Mouse (Mus musculus) stomach, postnatal 0 days (tissue): ENCODE data around the gene Ghrhr. TPM values are rescaled to one million over a fixed set of nuclear protein-coding genes. Genes with fewer than 3 reads are reported as not detected.
A peak's percentile ranks its signal among the peaks of the same experiment; 100 is the strongest.

ENCODE experiments used
- ATAC-seq: fragments of 200-750 bp; cut with Nextera tagmentation; 2 replicates; pipeline ENCODE4 v1.8.0; 2017; ENCODE audit not compliant: low FRiP score, low TSS enrichment
- DNase-seq: peaks from one replicate; pipeline ENCODE4 v3.0.0-alpha.2; 2016; ENCODE audit warnings: low spot score
- H3K27ac ChIP-seq: fragments of 300-500 bp; sonication (generic); replicated peaks from 2 replicates; pipeline ENCODE4 v1.5.1; 2014; ENCODE audit warnings: mild to moderate bottlenecking, control low read depth
- H3K27me3 ChIP-seq: fragments of 300-500 bp; sonication (generic); 2 replicates; pipeline ENCODE4 v1.6.1; 2014; ENCODE audit warnings: low read length; ENCODE audit not compliant: control insufficient read depth, insufficient read depth
- H3K36me3 ChIP-seq: fragments of 300-500 bp; sonication (generic); 2 replicates; pipeline ENCODE4 v1.6.1; 2014; ENCODE audit warnings: low read length, mixed read lengths; ENCODE audit not compliant: control insufficient read depth, insufficient read depth
- H3K4me1 ChIP-seq: fragments of 300-500 bp; sonication (generic); replicated peaks from 2 replicates; pipeline ENCODE4 v1.6.1; 2014; ENCODE audit warnings: antibody characterized with exemption; ENCODE audit not compliant: control insufficient read depth, insufficient read depth
- H3K4me2 ChIP-seq: fragments of 300-500 bp; sonication (generic); replicated peaks from 2 replicates; pipeline ENCODE4 v1.6.1; 2014; ENCODE audit warnings: low read depth, mild to moderate bottlenecking, control low read depth, moderate library complexity
- H3K4me3 ChIP-seq: fragments of 300-500 bp; sonication (generic); 2 replicates; pipeline ENCODE4 v1.5.1; 2014; ENCODE audit warnings: low read depth, low read length, control low read depth
- H3K9ac ChIP-seq: fragments of 300-500 bp; sonication (generic); 2 replicates; pipeline ENCODE4 v1.6.1; 2014; ENCODE audit warnings: mild to moderate bottlenecking, low read length, control low read depth, mixed read lengths
- H3K9me3 ChIP-seq: fragments of 300-500 bp; sonication (generic); 2 replicates; pipeline ENCODE4 v1.6.1; 2016; ENCODE audit warnings: low read length; ENCODE audit not compliant: control insufficient read depth
- CTCF ChIP-seq: IDR thresholded peaks from 2 replicates; pipeline ENCODE4 v1.5.1; 2016; ENCODE audit warnings: antibody characterized with exemption, low read depth, mild to moderate bottlenecking, moderate library complexity
- EP300 ChIP-seq: optimal IDR thresholded peaks from 2 replicates; pipeline ENCODE3; 2016; ENCODE audit warnings: antibody characterized with exemption
- WGBS: fragments of 180-500 bp; shearing (Covaris S2); extraction: QIAGEN DNeasy Blood & Tissue Kit; methylation state at CpG from one replicate; pipeline ENCODE4 v1.1.7; 2014; 5-methylcytosine and 5-hydroxymethylcytosine counted together
- polyA plus RNA-seq: library from polyadenylated mRNA; unstranded; fragments of >200 nt; fragmentation: Nextera tagmentation; extraction: Ambion mirVana; gene quantifications from 2 replicates; pipeline ENCODE4 v1.2.1, GENCODE M21; 2015

The Ghrhr gene
- polyA plus RNA-seq, 1 experiment from 2014 or later, result not detected

GRCm38 (mm10) chr6:55332773-55333109, 43.4 kb upstream of the Ghrhr start:
- H3K9ac ChIP-seq, result no peak overlapping the region
- ATAC-seq, result no peak
- peak overlapping the region; percentile 30; the same call in 1 of the 2 replicates for H3K27ac ChIP-seq
- H3K4me2 ChIP-seq, result no peak overlapping the region
- no peak overlapping the region for H3K4me3 ChIP-seq
- WGBS, result 44% methylated on average over 6 of the region's 6 CpGs
- H3K36me3 ChIP-seq, result no peaks in the 10 kb centered on the region
- 0 out of 2 replicates have a peak, but pooled peaks cover 6% of the 10 kb centered on the region for H3K4me1 ChIP-seq
- H3K9me3 ChIP-seq, result no peaks in the 10 kb centered on the region
- DNase-seq, result no peak
- no peak for TF ChIP-seq EP300
- no peak for TF ChIP-seq CTCF
- no peaks in the 10 kb centered on the region for H3K27me3 ChIP-seq

- H3K4me1 ChIP-seq, result peaks cover 6% of the 10 kb centered on the region; the same call in 1 of the 2 replicates
- H3K9ac ChIP-seq, result no peak within 1 kb of the TSS; the same call in 1 of the 2 replicates
- 0 out of 2 replicates have a peak, but pooled peaks have one; percentile 5 for TF ChIP-seq CTCF
- TF ChIP-seq EP300, result no peak
- H3K4me3 ChIP-seq, result peak within 1 kb of the TSS; percentile 17; the same call in 1 of the 2 replicates
- H3K9me3 ChIP-seq, result no peaks in the 10 kb centered on the region
- H3K4me2 ChIP-seq, result peak within 1 kb of the TSS; percentile 27
- WGBS, result 5% methylated on average over 12 of the region's 12 CpGs
- H3K36me3 ChIP-seq, result no peaks in the 10 kb centered on the region
- DNase-seq (peak; percentile 73), ATAC-seq (peak; percentile 81)
- no peaks in the 10 kb centered on the region for H3K27me3 ChIP-seq
- 0 out of 2 replicates have a peak within 1 kb of the TSS, but pooled peaks have one; percentile 18 for H3K27ac ChIP-seq
Observed at GRCm38 (mm10) chr6:55335989-55336514, 40.0 kb upstream of the Ghrhr start, which contains the start of gene Aqp1. Aqp1 (plus strand) TSS chr6:55336432.

- peak overlapping the region; percentile 17; the same call in 1 of the 2 replicates for H3K4me3 ChIP-seq
- no peak for TF ChIP-seq EP300
- TF ChIP-seq CTCF, result no peak
- no peak overlapping the region for H3K9ac ChIP-seq
- no peak overlapping the region for H3K27ac ChIP-seq
- 85% methylated on average over 5 of the region's 5 CpGs for WGBS
- H3K9me3 ChIP-seq, result no peaks in the 10 kb centered on the region
- peaks cover 4% of the 10 kb centered on the region for H3K4me1 ChIP-seq
- no peaks in the 10 kb centered on the region for H3K27me3 ChIP-seq
- no peaks in the 10 kb centered on the region for H3K36me3 ChIP-seq
- DNase-seq, result no peak
- peak overlapping the region; percentile 2 for H3K4me2 ChIP-seq
- ATAC-seq, result no peak
Observed at GRCm38 (mm10) chr6:55337242-55337641, 38.9 kb upstream of the Ghrhr start.

GRCm38 (mm10) chr6:55338077-55338476, 38.0 kb upstream of the Ghrhr start:
- ATAC-seq (no peak), DNase-seq (no peak)
- peak overlapping the region; percentile 22; the same call in 1 of the 2 replicates for H3K4me3 ChIP-seq
- H3K27me3 ChIP-seq, result no peaks in the 10 kb centered on the region
- H3K4me1 ChIP-seq, result peaks cover 6% of the 10 kb centered on the region
- no peak overlapping the region for H3K9ac ChIP-seq
- H3K36me3 ChIP-seq, result no peaks in the 10 kb centered on the region
- TF ChIP-seq CTCF (no peak), EP300 (no peak)
- no peak overlapping the region for H3K27ac ChIP-seq
- peak overlapping the region; percentile 17; the same call in 1 of the 2 replicates for H3K4me2 ChIP-seq
- H3K9me3 ChIP-seq, result no peaks in the 10 kb centered on the region
- 53% methylated on average over 6 of the region's 6 CpGs for WGBS

GRCm38 (mm10) chr6:55338934-55339825, 36.9 kb upstream of the Ghrhr start:
- DNase-seq (no peak), ATAC-seq (no peak)
- Histone ChIP-seq H3K27me3 (no peaks in the 10 kb centered on the region), H3K4me3 (no peak overlapping the region), H3K9ac (no peak overlapping the region), H3K4me1 (peaks cover 6% of the 10 kb centered on the region), H3K4me2 (no peak overlapping the region), H3K36me3 (no peaks in the 10 kb centered on the region), H3K9me3 (no peaks in the 10 kb centered on the region), H3K27ac (no peak overlapping the region)
- WGBS, result 55% methylated on average over 9 of the region's 9 CpGs
- no peak for TF ChIP-seq EP300
- TF ChIP-seq CTCF, result no peak
